Mouse (Mus musculus): ENCODE results near the gene Tmprss13.

Tmprss13 gene

DNA sequence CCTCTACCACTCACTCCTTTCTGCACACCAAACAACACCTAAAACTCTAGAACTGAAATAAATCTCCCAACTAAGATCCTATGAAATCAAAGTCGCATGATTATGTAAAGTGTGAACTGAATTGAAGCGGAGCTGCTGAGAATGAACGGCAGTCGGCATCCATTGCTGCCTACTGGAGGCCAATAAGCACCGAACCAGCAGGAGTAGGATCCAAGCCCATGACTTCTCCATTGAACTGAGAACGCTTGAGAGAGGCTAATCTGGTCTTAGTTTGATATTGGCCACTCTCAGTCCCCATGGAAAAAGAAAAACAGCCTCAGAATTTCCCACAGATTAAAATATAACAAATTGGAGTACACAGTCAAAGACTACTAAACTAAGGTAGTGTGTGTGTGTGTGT lies 65.0 kb downstream of the Tmprss13 start:
- DNase-seq, result no peak

GRCm38 (mm10) chr9:45386698-45387097 lies 67.8 kb downstream of the Tmprss13 start:
- no peak for DNase-seq

GRCm38 (mm10) chr9:45388385-45388994 lies 69.6 kb downstream of the Tmprss13 start:
- peak; percentile 76 to 89 for DNase-seq

GRCm38 (mm10) chr9:45389596-45389995 lies 70.7 kb downstream of the Tmprss13 start:
- DNase-seq, result no peak

- DNase-seq, result no peak
Measured at GRCm38 (mm10) chr9:45391299-45391698, 72.4 kb downstream of the Tmprss13 start.

GRCm38 (mm10) chr9:45395218-45395617 lies 76.3 kb downstream of the Tmprss13 start:
- no peak for DNase-seq

DNA sequence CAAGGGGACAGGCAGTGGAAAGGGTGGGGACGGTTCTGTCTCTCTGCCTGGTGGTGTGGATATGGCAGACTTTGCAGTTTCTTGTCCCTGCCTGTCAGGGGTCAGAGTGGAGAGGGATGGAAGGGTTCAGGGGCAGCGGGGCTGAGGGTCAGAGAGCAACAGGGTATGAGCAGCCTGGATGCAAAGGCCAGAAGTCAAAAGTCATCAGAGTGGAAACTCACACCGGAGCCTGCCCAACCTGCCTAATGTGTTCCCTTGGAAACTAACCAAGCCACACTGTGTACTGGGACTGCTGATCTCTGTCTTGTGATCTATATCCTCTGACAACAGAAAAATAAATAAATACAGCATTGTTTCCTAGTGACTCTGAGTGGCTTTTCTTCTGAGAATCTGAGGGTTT lies 76.9 kb downstream of the Tmprss13 start:
- no peak for DNase-seq

Measured in spleen, adult 18-20 months (tissue).